Comparison of ENCODE assay signal across 8 mouse cellular contexts in genomic region chr6:113483729-113484128, GRCm38 (mm10). TPM values are rescaled to one million over a fixed set of nuclear protein-coding genes. Genes with fewer than 3 reads are reported as not detected.
DNase-seq lines count a peak whose midpoint lies in the region; ATAC-seq lines count a peak whose summit lies in the region.

No protein-coding gene starts in this region.

- H3K9me3 ChIP-seq in heart, embryonic 14.5 days (ENCODE audit: control insufficient read depth, low read length): no peaks in the 10 kb centered on the region
- H3K9me3 ChIP-seq in liver, embryonic 12.5 days (replicated peaks): no peaks in the 10 kb centered on the region
- no peaks in the 10 kb centered on the region for H3K9me3 ChIP-seq in neural tube, embryonic 14.5 days (ENCODE audit: control insufficient read depth, low read length)

- WGBS in heart, embryonic 14.5 days: 9% methylated on average over 10 of the region's 10 CpGs
- WGBS in liver, embryonic 12.5 days (ENCODE audit: insufficient replicate concordance): 13% methylated on average over 10 of the region's 10 CpGs
- whole genome bisulfite sequencing in neural tube, embryonic 14.5 days: 11% methylated on average over 10 of the region's 10 CpGs

- peaks cover 20% of the 10 kb centered on the region for H3K36me3 ChIP-seq in heart, embryonic 14.5 days (ENCODE audit: control insufficient read depth, insufficient read depth, low read length)
- peaks cover 8% of the 10 kb centered on the region for H3K36me3 ChIP-seq in liver, embryonic 12.5 days
- peaks cover 13% of the 10 kb centered on the region for H3K36me3 ChIP-seq in neural tube, embryonic 14.5 days (ENCODE audit: control insufficient read depth, insufficient read depth, low read length)

- H3K4me1 ChIP-seq in heart, embryonic 14.5 days (ENCODE audit: control insufficient read depth in 2 of 2, insufficient read depth in 2 of 2, low read length in 2 of 2): peaks cover 16 to 27% of the 10 kb centered on the region in 2 experiments
- peaks cover 48% of the 10 kb centered on the region for H3K4me1 ChIP-seq in liver, embryonic 12.5 days
- peaks cover 11% of the 10 kb centered on the region; the same call in 1 of the 2 replicates for H3K4me1 ChIP-seq in neural tube, embryonic 14.5 days (ENCODE audit: control insufficient read depth, insufficient read depth, low read length)

- H3K27me3 ChIP-seq in heart, embryonic 14.5 days (ENCODE audit: control insufficient read depth, insufficient read depth, low read length): peaks cover 4% of the 10 kb centered on the region; the same call in 1 of the 2 replicates
- peaks cover 41% of the 10 kb centered on the region for H3K27me3 ChIP-seq in liver, embryonic 12.5 days (replicated peaks)
- no peaks in the 10 kb centered on the region for H3K27me3 ChIP-seq in neural tube, embryonic 14.5 days (ENCODE audit: control insufficient read depth, insufficient read depth, low read length)

- peak overlapping the region; percentile 60 to 69 for H3K4me3 ChIP-seq in heart, embryonic 14.5 days (ENCODE audit: control insufficient read depth in 1 of 2, insufficient read depth in 1 of 2, low read depth in 1 of 2, low read length in 2 of 2)
- peak overlapping the region; percentile 68 for H3K4me3 ChIP-seq in liver, embryonic 12.5 days
- peak overlapping the region; percentile 67 for H3K4me3 ChIP-seq in neural tube, embryonic 14.5 days (ENCODE audit: low read depth, low read length)

- peak overlapping the region; percentile 70 to 86 for H3K27ac ChIP-seq in heart, embryonic 14.5 days (replicated peaks in 1 of 2; ENCODE audit: control insufficient read depth in 1 of 2, insufficient read depth in 1 of 2, low read depth in 2 of 2, low read length in 2 of 2)
- peak overlapping the region; percentile 80 for H3K27ac ChIP-seq in liver, embryonic 12.5 days
- peak overlapping the region; percentile 93 for H3K27ac ChIP-seq in neural tube, embryonic 14.5 days (ENCODE audit: low read depth, low read length)

- peak overlapping the region; percentile 78 for H3K9ac ChIP-seq in heart, embryonic 14.5 days (ENCODE audit: low read length)
- peak overlapping the region; percentile 76 for H3K9ac ChIP-seq in liver, embryonic 12.5 days
- peak overlapping the region; percentile 81 for H3K9ac ChIP-seq in neural tube, embryonic 14.5 days (replicated peaks; ENCODE audit: low read depth, low read length)

- ATAC-seq in common myeloid progenitor, adult 5-6 weeks (replicated peaks; ENCODE audit: low read depth, poor library complexity, severe bottlenecking): peak; percentile 24
- ATAC-seq in heart, embryonic 14.5 days (ENCODE audit: insufficient number of reproducible peaks, insufficient read depth, low FRiP score, low read depth): 0 out of 2 replicates have a peak, but pooled peaks have one; percentile 18
- peak; percentile 18; the same call in 1 of the 2 replicates for ATAC-seq in liver, embryonic 12.5 days
- ATAC-seq in neural tube, embryonic 14.5 days (ENCODE audit: low read depth): peak; percentile 58

- peak overlapping the region; percentile 79 for H3K4me2 ChIP-seq in heart, embryonic 14.5 days (ENCODE audit: low read length)
- peak overlapping the region; percentile 94 for H3K4me2 ChIP-seq in liver, embryonic 12.5 days
- peak overlapping the region; percentile 75 for H3K4me2 ChIP-seq in neural tube, embryonic 14.5 days (ENCODE audit: low read depth, low read length)

- DNase-seq in adrenal gland, adult 2 months: peak; percentile 37
- DNase-seq in adrenal gland, postnatal 25 days: no peak
- peak; percentile 54 for DNase-seq in A20 (ENCODE audit: low read depth, low spot score)
- no peak for DNase-seq in left cerebral cortex, adult 8-10 months (ENCODE audit: low spot score in 2 of 2)

RNA-seq across cellular contexts. Expression of gene Creld1, which starts 0.6 kb away (rescaled TPM):
- 10 to 100 TPM; 44.7 to 58.5 TPM for total RNA-seq in adrenal gland, adult 2 months (2021)
- polyA plus RNA-seq in adrenal gland, adult 2 months (2012; rRNA removed): 30.0 and 31.1 TPM in 2 replicates
- total RNA-seq in adrenal gland, postnatal 25 days (2021): 45.2 and 59.9 TPM in 2 replicates
- 4.1 and 9.4 TPM in 2 replicates for total RNA-seq in common myeloid progenitor, adult 5-6 weeks (2017)
- polyA plus RNA-seq in heart, embryonic 14.5 days (2014; fragmentation: Nextera tagmentation; extraction: Ambion mirVana): 30.7 and 32.6 TPM in 2 replicates
- 9.6 and 10.9 TPM in 2 replicates for polyA plus RNA-seq in liver, embryonic 12.5 days (2016; fragmentation: Nextera tagmentation; extraction: Ambion mirVana)
- polyA plus RNA-seq in neural tube, embryonic 14.5 days (2014; fragmentation: Nextera tagmentation; extraction: Ambion mirVana): 66.4 and 72.4 TPM in 2 replicates
- 100 to 1,000 TPM in 3 of 4 experiments, 10 to 100 TPM in 1; 99.3 to 110 (median 105) TPM for total RNA-seq in left cerebral cortex, adult 8-10 months (2022)

RNA-seq across cellular contexts. Expression of gene Il17rc, which starts 12.5 kb away (rescaled TPM):
- total RNA-seq in adrenal gland, adult 2 months (2021): 10 to 100 TPM; 17.0 to 22.0 TPM
- 90.8 and 103 TPM in 2 replicates for polyA plus RNA-seq in adrenal gland, adult 2 months (2012; rRNA removed)
- 18.0 and 19.3 TPM in 2 replicates for total RNA-seq in adrenal gland, postnatal 25 days (2021)
- total RNA-seq in common myeloid progenitor, adult 5-6 weeks (2017): 0.09 and 0.44 TPM in 2 replicates
- 5.6 and 9.5 TPM in 2 replicates for polyA plus RNA-seq in heart, embryonic 14.5 days (2014; fragmentation: Nextera tagmentation; extraction: Ambion mirVana)
- 4.7 and 5.1 TPM in 2 replicates for polyA plus RNA-seq in liver, embryonic 12.5 days (2016; fragmentation: Nextera tagmentation; extraction: Ambion mirVana)
- polyA plus RNA-seq in neural tube, embryonic 14.5 days (2014; fragmentation: Nextera tagmentation; extraction: Ambion mirVana): 1.6 and 2.4 TPM in 2 replicates
- 1 to 10 TPM; 5.2 to 8.3 (median 5.6) TPM for total RNA-seq in left cerebral cortex, adult 8-10 months (2022)

RNA-seq across cellular contexts. Expression of gene Prrt3, which starts 18.0 kb away (rescaled TPM):
- under 1 TPM; 0.09 to 0.21 TPM for total RNA-seq in adrenal gland, adult 2 months (2021)
- 0.32 and 0.33 TPM in 2 replicates for polyA plus RNA-seq in adrenal gland, adult 2 months (2012; rRNA removed)
- total RNA-seq in adrenal gland, postnatal 25 days (2021): 0.30 TPM in 1 of 2 replicates, not detected in the other
- total RNA-seq in common myeloid progenitor, adult 5-6 weeks (2017): not detected in 2 replicates
- polyA plus RNA-seq in heart, embryonic 14.5 days (2014; fragmentation: Nextera tagmentation; extraction: Ambion mirVana): 0.13 and 0.27 TPM in 2 replicates
- polyA plus RNA-seq in liver, embryonic 12.5 days (2016; fragmentation: Nextera tagmentation; extraction: Ambion mirVana): 0.08 and 0.11 TPM in 2 replicates
- 8.4 and 9.1 TPM in 2 replicates for polyA plus RNA-seq in neural tube, embryonic 14.5 days (2014; fragmentation: Nextera tagmentation; extraction: Ambion mirVana)
- 10 to 100 TPM; 49.5 to 55.2 (median 53.5) TPM for total RNA-seq in left cerebral cortex, adult 8-10 months (2022)

RNA-seq across cellular contexts. Expression of gene Il17re, which starts 25.4 kb away (rescaled TPM):
- 1 to 10 TPM; 1.1 to 1.9 TPM for total RNA-seq in adrenal gland, adult 2 months (2021)
- polyA plus RNA-seq in adrenal gland, adult 2 months (2012; rRNA removed): 4.0 TPM in 2 replicates
- total RNA-seq in adrenal gland, postnatal 25 days (2021): 0.76 and 1.5 TPM in 2 replicates
- total RNA-seq in common myeloid progenitor, adult 5-6 weeks (2017): 1.6 and 2.6 TPM in 2 replicates
- polyA plus RNA-seq in heart, embryonic 14.5 days (2014; fragmentation: Nextera tagmentation; extraction: Ambion mirVana): 0.99 and 1.4 TPM in 2 replicates
- polyA plus RNA-seq in liver, embryonic 12.5 days (2016; fragmentation: Nextera tagmentation; extraction: Ambion mirVana): 0.36 and 0.41 TPM in 2 replicates
- polyA plus RNA-seq in neural tube, embryonic 14.5 days (2014; fragmentation: Nextera tagmentation; extraction: Ambion mirVana): 0.21 and 0.28 TPM in 2 replicates
- under 1 TPM; 0.24 to 0.74 (median 0.58) TPM for total RNA-seq in left cerebral cortex, adult 8-10 months (2022)

RNA-seq across cellular contexts. Expression of gene Jagn1, which starts 41.4 kb away (rescaled TPM):
- total RNA-seq in adrenal gland, adult 2 months (2021): 10 to 100 TPM; 50.5 TPM
- polyA plus RNA-seq in adrenal gland, adult 2 months (2012; rRNA removed): 49.5 and 64.3 TPM in 2 replicates
- total RNA-seq in adrenal gland, postnatal 25 days (2021): 47.5 and 55.0 TPM in 2 replicates
- total RNA-seq in common myeloid progenitor, adult 5-6 weeks (2017): 28.6 and 32.7 TPM in 2 replicates
- polyA plus RNA-seq in heart, embryonic 14.5 days (2014; fragmentation: Nextera tagmentation; extraction: Ambion mirVana): 54.2 and 57.5 TPM in 2 replicates
- 56.0 and 57.1 TPM in 2 replicates for polyA plus RNA-seq in liver, embryonic 12.5 days (2016; fragmentation: Nextera tagmentation; extraction: Ambion mirVana)
- polyA plus RNA-seq in neural tube, embryonic 14.5 days (2014; fragmentation: Nextera tagmentation; extraction: Ambion mirVana): 91.1 and 96.4 TPM in 2 replicates
- 10 to 100 TPM; 34.5 to 43.5 (median 39.4) TPM for total RNA-seq in left cerebral cortex, adult 8-10 months (2022)

Comparison
In these comparisons a context has a peak if more than half of its experiments do, and no peak if none do; other contexts are left out.
1. DNase-seq: peak in adrenal gland, adult 2 months (single experiment) and A20 (single experiment); none in adrenal gland, postnatal 25 days (single experiment) and left cerebral cortex, adult 8-10 months (0 of 2).
2. RNA of gene Prrt3, which starts 18.0 kb away (total RNA-seq): 49.5 to 55.2 TPM in left cerebral cortex, adult 8-10 months; 0.30 TPM in adrenal gland, postnatal 25 days, 0.09 to 0.21 TPM in adrenal gland, adult 2 months and not detected in common myeloid progenitor, adult 5-6 weeks; every median in the first group is over 10 times any median in the second.
3. Peak in every context shown above with its lines, with median percentiles within 50 percentile points of each other: ATAC-seq, H3K27ac ChIP-seq, H3K4me2 ChIP-seq, H3K4me3 ChIP-seq and H3K9ac ChIP-seq.